Mouse (Mus musculus) G1E (cell line): Measurements from ENCODE around the gene Ppp1r12c. TPM values are rescaled to one million over a fixed set of nuclear protein-coding genes. Genes with fewer than 3 reads are reported as not detected.

Experiments
- ATAC-seq: 2 replicates; pipeline ENCODE4 v1.8.0; 2016; ENCODE audit warnings: mild to moderate bottlenecking; ENCODE audit not compliant: insufficient number of reproducible peaks, poor library complexity, low FRiP score, severe bottlenecking; ENCODE audit errors: extremely low read depth
- DNase-seq: peaks from one replicate; pipeline ENCODE4 v3.0.0; 2012; ENCODE audit warnings: low spot score
- H3K27me3 ChIP-seq: 2 replicates; pipeline ENCODE4 v1.6.1; 2012; ENCODE audit warnings: mild to moderate bottlenecking, low read length, inconsistent platforms; ENCODE audit not compliant: insufficient read depth
- H3K36me3 ChIP-seq: replicated peaks from 2 replicates; pipeline ENCODE3; 2012; ENCODE audit warnings: mild to moderate bottlenecking, inconsistent platforms
- H3K4me1 ChIP-seq: 2 replicates; pipeline ENCODE4 v1.6.1; 2012; ENCODE audit warnings: low read depth, low read length, inconsistent platforms, mixed read lengths; ENCODE audit not compliant: insufficient read depth
- H3K4me3 ChIP-seq: 2 replicates; pipeline ENCODE4 v1.5.1; 2012; ENCODE audit warnings: low read depth, mild to moderate bottlenecking, inconsistent platforms, low read length, moderate library complexity, mixed read lengths
- H3K9me3 ChIP-seq: replicated peaks from 2 replicates; pipeline ENCODE4 v1.6.1; 2012; ENCODE audit warnings: inconsistent platforms
- CTCF ChIP-seq: IDR thresholded peaks from 2 replicates; pipeline ENCODE4 v1.5.1; 2012; ENCODE audit warnings: low read depth, low read length, inconsistent platforms, mixed read lengths
- GATA1 ChIP-seq: IDR thresholded peaks from 2 replicates; pipeline ENCODE4 v1.6.1; 2012; ENCODE audit warnings: borderline replicate concordance, low read length, inconsistent platforms, mixed read lengths
- GATA2 ChIP-seq: IDR thresholded peaks from 2 replicates; pipeline ENCODE4 v1.6.1; 2012; ENCODE audit warnings: low read depth, low read length, inconsistent platforms, borderline replicate concordance
- POLR2AphosphoS5 ChIP-seq: IDR thresholded peaks from 2 replicates; pipeline ENCODE4 v1.6.1; 2012; ENCODE audit warnings: low read depth, low read length, inconsistent platforms; ENCODE audit not compliant: insufficient replicate concordance
- TAL1 ChIP-seq: conservative IDR thresholded peaks from 2 replicates; pipeline ENCODE4 v1.6.1; 2012; ENCODE audit warnings: low read depth, low read length, inconsistent platforms, mixed read lengths
- polyA plus RNA-seq: library from polyadenylated mRNA; stranded (reverse); fragments of >175 nt; gene quantifications from 2 replicates; pipeline ENCODE4 v1.2.3, GENCODE M21; 2012
- total RNA-seq, 2 experiments: library from RNA; stranded (forward) in 1 of 2; stranded (reverse) in 1 of 2; fragments of 200-1000 nt in 1 of 2; fragments of >200 nt in 1 of 2; fragmentation: Nextera tagmentation in 1 of 2; gene quantifications; 2 replicates each; pipeline ENCODE4 v1.2.3; 2014 to 2017

The Ppp1r12c gene
- total and polyA plus RNA-seq, 3 experiments, result 91.1 to 173 (median 91.9) TPM

- TF ChIP-seq GATA2 (no peak), TAL1 (no peak), CTCF (no peak), GATA1 (no peak), POLR2AphosphoS5 (no peak)
- peak; percentile 98 for ATAC-seq
Measured at GRCm38 (mm10) chr7:4445216-4445791, 56.2 kb downstream of the Ppp1r12c start, which contains the start of gene Rdh13. TSS of gene Rdh13 (minus strand) at chr7:4445649.

GRCm38 (mm10) chr7:4440549-4440948 is 60.9 kb downstream of the Ppp1r12c start:
- TF ChIP-seq GATA2 (no peak), GATA1 (no peak), CTCF (no peak), POLR2AphosphoS5 (no peak), TAL1 (no peak)
- Histone ChIP-seq H3K4me1 (peaks cover 26% of the 10 kb centered on the region), H3K4me3 (no peak overlapping the region), H3K27me3 (no peaks in the 10 kb centered on the region), H3K9me3 (no peaks in the 10 kb centered on the region), H3K36me3 (peaks cover 85% of the 10 kb centered on the region)
- no peak for DNase-seq
- no peak for ATAC-seq

More at GRCm38 (mm10) chr7:4445216-4445791, 56.2 kb downstream of the Ppp1r12c start, which contains the start of gene Rdh13:
- DNase-seq, result peak; percentile 96
- Histone ChIP-seq H3K9me3 (no peaks in the 10 kb centered on the region), H3K4me1 (peaks cover 31% of the 10 kb centered on the region), H3K27me3 (peaks cover 7% of the 10 kb centered on the region), H3K4me3 (peak within 1 kb of the TSS; percentile 97), H3K36me3 (peaks cover 44% of the 10 kb centered on the region)

GRCm38 (mm10) chr7:4437721-4438120 is 63.8 kb downstream of the Ppp1r12c start:
- H3K36me3 ChIP-seq, result peaks cover 94% of the 10 kb centered on the region
- ATAC-seq, result no peak

GRCm38 (mm10) chr7:4432026-4432425 is 69.5 kb downstream of the Ppp1r12c start:
- ATAC-seq, result no peak
- no peak overlapping the region for H3K4me3 ChIP-seq
- TF ChIP-seq GATA2 (no peak), TAL1 (no peak), GATA1 (no peak), POLR2AphosphoS5 (no peak), CTCF (no peak)
- no peaks in the 10 kb centered on the region for H3K27me3 ChIP-seq
- no peak for DNase-seq
- peaks cover 97% of the 10 kb centered on the region for H3K36me3 ChIP-seq
- H3K9me3 ChIP-seq, result 0 out of 2 replicates have a peak, but pooled peaks cover 2% of the 10 kb centered on the region
- H3K4me1 ChIP-seq, result no peaks in the 10 kb centered on the region; the same call in 1 of the 2 replicates

More at GRCm38 (mm10) chr7:4437721-4438120, 63.8 kb downstream of the Ppp1r12c start:
- TF ChIP-seq GATA1 (no peak), TAL1 (no peak), POLR2AphosphoS5 (no peak), CTCF (no peak), GATA2 (no peak)
- no peaks in the 10 kb centered on the region for H3K9me3 ChIP-seq
- H3K4me1 ChIP-seq, result peaks cover 6% of the 10 kb centered on the region; the same call in 1 of the 2 replicates
- H3K4me3 ChIP-seq, result no peak overlapping the region
- no peaks in the 10 kb centered on the region for H3K27me3 ChIP-seq
- DNase-seq, result no peak

GRCm38 (mm10) chr7:4431548-4431947 is 69.9 kb downstream of the Ppp1r12c start:
- ATAC-seq, result no peak
- Histone ChIP-seq H3K9me3 (0 out of 2 replicates have a peak, but pooled peaks cover 2% of the 10 kb centered on the region), H3K36me3 (peaks cover 97% of the 10 kb centered on the region), H3K27me3 (no peaks in the 10 kb centered on the region), H3K4me3 (no peak overlapping the region), H3K4me1 (no peaks in the 10 kb centered on the region; the same call in 1 of the 2 replicates)
- TF ChIP-seq GATA1 (no peak), GATA2 (no peak), CTCF (peak; percentile 89), TAL1 (no peak)
- no peak for DNase-seq

Other genes with a start within 250 kb of the Ppp1r12c start
- not detected in 2 replicates for gene Ncr1, start 164.0 kb downstream of the Ppp1r12c start, total RNA-seq (2014; fragmentation: Nextera tagmentation)
- gene Ncr1, start 164.0 kb downstream of the Ppp1r12c start, total RNA-seq (2017), result 0.05 TPM in 1 of 2 replicates, not detected in the other
- not detected in 2 replicates for gene Ncr1, start 164.0 kb downstream of the Ppp1r12c start, polyA plus RNA-seq
- 3.1 and 11.8 TPM in 2 replicates for gene Gp6, start 103.9 kb downstream of the Ppp1r12c start, total RNA-seq (2014; fragmentation: Nextera tagmentation)
- 0.29 and 0.44 TPM in 2 replicates for gene Gp6, start 103.9 kb downstream of the Ppp1r12c start, total RNA-seq (2017)
- gene Gp6, start 103.9 kb downstream of the Ppp1r12c start, polyA plus RNA-seq, result 0.05 and 0.11 TPM in 2 replicates
- gene Rdh13, start 56.0 kb downstream of the Ppp1r12c start, total RNA-seq (2014; fragmentation: Nextera tagmentation), result 9.0 and 12.3 TPM in 2 replicates
- gene Rdh13, start 56.0 kb downstream of the Ppp1r12c start, total RNA-seq (2017), result 14.3 and 16.7 TPM in 2 replicates
- gene Rdh13, start 56.0 kb downstream of the Ppp1r12c start, polyA plus RNA-seq, result 5.2 and 5.4 TPM in 2 replicates
- not detected in 2 replicates for gene Eps8l1, start 41.0 kb downstream of the Ppp1r12c start, total RNA-seq (2014; fragmentation: Nextera tagmentation)
- 0.11 TPM in 1 of 2 replicates, not detected in the other for gene Eps8l1, start 41.0 kb downstream of the Ppp1r12c start, total RNA-seq (2017)
- gene Eps8l1, start 41.0 kb downstream of the Ppp1r12c start, polyA plus RNA-seq, result not detected in 2 replicates
- gene Tnnt1, start 14.7 kb upstream of the Ppp1r12c start, total RNA-seq (2014; fragmentation: Nextera tagmentation), result not detected in 2 replicates
- 0.17 TPM in 1 of 2 replicates, not detected in the other for gene Tnnt1, start 14.7 kb upstream of the Ppp1r12c start, total RNA-seq (2017)
- gene Tnnt1, start 14.7 kb upstream of the Ppp1r12c start, polyA plus RNA-seq, result 0.22 and 0.35 TPM in 2 replicates
- not detected in 2 replicates for gene Tnni3, start 22.5 kb upstream of the Ppp1r12c start, total RNA-seq (2014; fragmentation: Nextera tagmentation)
- gene Tnni3, start 22.5 kb upstream of the Ppp1r12c start, total RNA-seq (2017), result 0.41 TPM in 1 of 2 replicates, not detected in the other
- gene Tnni3, start 22.5 kb upstream of the Ppp1r12c start, polyA plus RNA-seq, result 0.15 TPM in 1 of 2 replicates, not detected in the other
- gene Dnaaf3, start 30.8 kb upstream of the Ppp1r12c start, total RNA-seq (2014; fragmentation: Nextera tagmentation), result not detected in 2 replicates
- gene Dnaaf3, start 30.8 kb upstream of the Ppp1r12c start, total RNA-seq (2017), result not detected in 2 replicates
- not detected in 2 replicates for gene Dnaaf3, start 30.8 kb upstream of the Ppp1r12c start, polyA plus RNA-seq
- not detected in 2 replicates for gene Syt5, start 45.9 kb upstream of the Ppp1r12c start, total RNA-seq (2014; fragmentation: Nextera tagmentation)
- gene Syt5, start 45.9 kb upstream of the Ppp1r12c start, total RNA-seq (2017), result not detected in 2 replicates
- not detected in 2 replicates for gene Syt5, start 45.9 kb upstream of the Ppp1r12c start, polyA plus RNA-seq
- gene Ptprh, start 102.4 kb upstream of the Ppp1r12c start, total RNA-seq (2014; fragmentation: Nextera tagmentation), result not detected in 2 replicates
- gene Ptprh, start 102.4 kb upstream of the Ppp1r12c start, total RNA-seq (2017), result 0.05 and 0.06 TPM in 2 replicates
- not detected in 2 replicates for gene Ptprh, start 102.4 kb upstream of the Ppp1r12c start, polyA plus RNA-seq
- gene Tmem86b, start 129.7 kb upstream of the Ppp1r12c start, total RNA-seq (2014; fragmentation: Nextera tagmentation), result 10.3 and 40.0 TPM in 2 replicates
- 9.3 and 10.4 TPM in 2 replicates for gene Tmem86b, start 129.7 kb upstream of the Ppp1r12c start, total RNA-seq (2017)
- 3.8 and 4.8 TPM in 2 replicates for gene Tmem86b, start 129.7 kb upstream of the Ppp1r12c start, polyA plus RNA-seq
- gene Ppp6r1, start 157.3 kb upstream of the Ppp1r12c start, total RNA-seq (2014; fragmentation: Nextera tagmentation), result 97.4 and 108 TPM in 2 replicates
- 90.5 and 90.7 TPM in 2 replicates for gene Ppp6r1, start 157.3 kb upstream of the Ppp1r12c start, total RNA-seq (2017)
- 208 and 223 TPM in 2 replicates for gene Ppp6r1, start 157.3 kb upstream of the Ppp1r12c start, polyA plus RNA-seq
- 55.3 and 67.8 TPM in 2 replicates for gene Hspbp1, start 183.4 kb upstream of the Ppp1r12c start, total RNA-seq (2014; fragmentation: Nextera tagmentation)
- 26.5 and 30.6 TPM in 2 replicates for gene Hspbp1, start 183.4 kb upstream of the Ppp1r12c start, total RNA-seq (2017)
- gene Hspbp1, start 183.4 kb upstream of the Ppp1r12c start, polyA plus RNA-seq, result 124 and 152 TPM in 2 replicates
- gene Brsk1, start 188.9 kb upstream of the Ppp1r12c start, total RNA-seq (2014; fragmentation: Nextera tagmentation), result not detected in 2 replicates
- gene Brsk1, start 188.9 kb upstream of the Ppp1r12c start, total RNA-seq (2017), result 0.44 TPM in 1 of 2 replicates, not detected in the other
- not detected in 2 replicates for gene Brsk1, start 188.9 kb upstream of the Ppp1r12c start, polyA plus RNA-seq
- gene Tmem150b, start 223.6 kb upstream of the Ppp1r12c start, total RNA-seq (2014; fragmentation: Nextera tagmentation), result 1.1 and 1.7 TPM in 2 replicates
- 1.2 and 1.7 TPM in 2 replicates for gene Tmem150b, start 223.6 kb upstream of the Ppp1r12c start, total RNA-seq (2017)
- 0.11 and 0.21 TPM in 2 replicates for gene Tmem150b, start 223.6 kb upstream of the Ppp1r12c start, polyA plus RNA-seq
- gene Kmt5c, start 238.4 kb upstream of the Ppp1r12c start, total RNA-seq (2014; fragmentation: Nextera tagmentation), result 79.7 and 108 TPM in 2 replicates
- 34.8 and 39.0 TPM in 2 replicates for gene Kmt5c, start 238.4 kb upstream of the Ppp1r12c start, total RNA-seq (2017)
- 232 and 325 TPM in 2 replicates for gene Kmt5c, start 238.4 kb upstream of the Ppp1r12c start, polyA plus RNA-seq